Mouse (Mus musculus) limb, embryonic 15.5 days (tissue): ENCODE results near the gene Gm17720. TPM values are rescaled to one million over a fixed set of nuclear protein-coding genes. Genes with fewer than 3 reads are reported as not detected.

Experiments
- ATAC-seq: fragments of 200-750 bp; cut with Nextera tagmentation; 2 replicates; pipeline ENCODE4 v1.8.0; 2017; ENCODE audit warnings: low read depth, moderate TSS enrichment; ENCODE audit not compliant: insufficient number of reproducible peaks, low FRiP score, low TSS enrichment
- H3K27ac ChIP-seq: fragments of 300-500 bp; sonication (generic); 2 replicates; pipeline ENCODE4 v1.5.1; 2015; ENCODE audit warnings: moderate library complexity, mild to moderate bottlenecking, inconsistent platforms
- H3K27me3 ChIP-seq: fragments of 300-500 bp; sonication (generic); 2 replicates; pipeline ENCODE4 v1.6.1; 2015; ENCODE audit warnings: inconsistent platforms
- H3K36me3 ChIP-seq: fragments of 300-500 bp; sonication (generic); 2 replicates; pipeline ENCODE4 v1.6.1; 2015; ENCODE audit warnings: inconsistent platforms
- H3K4me1 ChIP-seq: fragments of 300-500 bp; sonication (generic); 2 replicates; pipeline ENCODE4 v1.6.1; 2015; ENCODE audit warnings: inconsistent platforms
- H3K4me2 ChIP-seq: fragments of 300-500 bp; sonication (generic); 2 replicates; pipeline ENCODE4 v1.6.1; 2015; ENCODE audit warnings: mild to moderate bottlenecking, inconsistent platforms
- H3K4me3 ChIP-seq: fragments of 300-500 bp; sonication (generic); 2 replicates; pipeline ENCODE4 v1.5.1; 2015; ENCODE audit warnings: mild to moderate bottlenecking, inconsistent platforms
- H3K9ac ChIP-seq: fragments of 300-500 bp; sonication (generic); 2 replicates; pipeline ENCODE4 v1.6.1; 2015; ENCODE audit warnings: inconsistent platforms
- H3K9me3 ChIP-seq: fragments of 300-500 bp; sonication (generic); 2 replicates; pipeline ENCODE4 v1.6.1; 2016; ENCODE audit warnings: inconsistent platforms
- WGBS: fragments of 180-500 bp; shearing (Covaris S2); methylation state at CpG from one replicate; pipeline ENCODE4 v1.1.7; 2015; 5-methylcytosine and 5-hydroxymethylcytosine counted together
- polyA plus RNA-seq: library from polyadenylated mRNA; unstranded; fragments of >200 nt; fragmentation: Nextera tagmentation; extraction: Ambion mirVana; gene quantifications from 2 replicates; pipeline ENCODE4 v1.2.1, GENCODE M21; 2015

The Gm17720 gene
- not detected in 2 replicates for polyA plus RNA-seq

GRCm38 (mm10) chr8:110102653-110103052, at the start of gene Gm17720:
Gene Gm17720, minus strand, starts transcription at chr8:110102753.
- no peak within 1 kb of the TSS for H3K9ac ChIP-seq
- no peak within 1 kb of the TSS for H3K4me3 ChIP-seq
- ATAC-seq = no peak
- 90% methylated on average over 3 of the region's 3 CpGs for WGBS
- no peaks in the 10 kb centered on the region for H3K4me1 ChIP-seq
- no peaks in the 10 kb centered on the region for H3K27me3 ChIP-seq
- no peaks in the 10 kb centered on the region for H3K36me3 ChIP-seq
- H3K4me2 ChIP-seq = no peak within 1 kb of the TSS
- H3K9me3 ChIP-seq = no peaks in the 10 kb centered on the region
- H3K27ac ChIP-seq = no peak within 1 kb of the TSS

GRCm38 (mm10) chr8:110145538-110145937, 43.0 kb upstream of the Gm17720 start:
- no peaks in the 10 kb centered on the region for H3K4me1 ChIP-seq
- no peak overlapping the region for H3K4me2 ChIP-seq
- no peak for ATAC-seq
- H3K36me3 ChIP-seq = no peaks in the 10 kb centered on the region
- H3K27me3 ChIP-seq = 0 out of 2 replicates have a peak, but pooled peaks cover 6% of the 10 kb centered on the region
- H3K4me3 ChIP-seq = no peak overlapping the region
- no peak overlapping the region for H3K27ac ChIP-seq
- 1% methylated on average over 4 of the region's 4 CpGs for WGBS
- H3K9me3 ChIP-seq = no peaks in the 10 kb centered on the region
- H3K9ac ChIP-seq = no peak overlapping the region

DNA sequence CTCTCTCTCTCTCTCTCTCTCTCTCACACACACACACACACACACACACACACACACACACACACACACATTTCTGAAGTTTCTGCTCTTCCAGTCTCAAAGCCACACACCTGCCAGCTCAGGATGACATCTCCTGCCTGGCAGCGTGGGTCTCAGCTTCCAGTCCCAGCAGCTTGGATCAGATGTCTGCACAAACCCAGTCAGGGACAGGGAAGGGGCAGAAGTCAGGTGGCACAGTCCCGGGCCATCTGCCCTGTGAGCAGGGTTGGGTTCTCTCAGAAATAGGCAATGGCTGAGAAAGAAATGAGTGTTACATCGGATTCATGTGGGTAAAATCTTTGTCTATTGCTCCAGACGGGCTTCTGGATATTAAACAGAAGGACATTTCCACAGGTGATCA, 38.2 kb upstream of the Gm17720 start:
- 73% methylated on average over 4 of the region's 4 CpGs for WGBS
- no peaks in the 10 kb centered on the region for H3K9me3 ChIP-seq
- H3K4me3 ChIP-seq = no peak overlapping the region
- H3K27ac ChIP-seq = no peak overlapping the region
- H3K4me2 ChIP-seq = no peak overlapping the region
- H3K9ac ChIP-seq = no peak overlapping the region
- ATAC-seq = no peak
- no peaks in the 10 kb centered on the region for H3K36me3 ChIP-seq
- 0 out of 2 replicates have a peak, but pooled peaks cover 6% of the 10 kb centered on the region for H3K27me3 ChIP-seq
- no peaks in the 10 kb centered on the region for H3K4me1 ChIP-seq

DNA sequence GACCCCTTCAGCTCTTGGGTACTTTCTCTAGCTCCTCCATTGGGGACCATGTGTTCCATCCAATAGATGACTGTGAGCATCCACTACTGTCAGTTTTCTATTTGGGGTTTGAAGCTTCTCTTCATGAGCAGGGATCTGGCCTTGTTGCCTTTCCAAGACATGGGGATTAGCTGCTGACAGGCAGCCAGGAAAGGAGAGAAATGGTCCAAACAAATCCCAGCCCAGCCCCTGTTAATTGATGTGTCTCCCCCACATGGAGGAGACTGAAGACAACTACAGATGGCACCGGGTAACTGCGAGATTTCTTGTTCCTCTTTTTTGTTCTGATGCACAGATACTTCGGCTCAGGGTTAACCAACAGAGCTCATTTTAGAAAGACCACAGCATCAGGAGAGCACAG, 37.6 kb upstream of the Gm17720 start:
- Histone ChIP-seq H3K9ac (no peak overlapping the region), H3K4me3 (no peak overlapping the region), H3K36me3 (no peaks in the 10 kb centered on the region), H3K4me2 (no peak overlapping the region), H3K9me3 (no peaks in the 10 kb centered on the region), H3K27ac (no peak overlapping the region), H3K4me1 (no peaks in the 10 kb centered on the region), H3K27me3 (0 out of 2 replicates have a peak, but pooled peaks cover 6% of the 10 kb centered on the region)
- ATAC-seq = no peak
- 74% methylated on average over 3 of the region's 3 CpGs for WGBS

DNA sequence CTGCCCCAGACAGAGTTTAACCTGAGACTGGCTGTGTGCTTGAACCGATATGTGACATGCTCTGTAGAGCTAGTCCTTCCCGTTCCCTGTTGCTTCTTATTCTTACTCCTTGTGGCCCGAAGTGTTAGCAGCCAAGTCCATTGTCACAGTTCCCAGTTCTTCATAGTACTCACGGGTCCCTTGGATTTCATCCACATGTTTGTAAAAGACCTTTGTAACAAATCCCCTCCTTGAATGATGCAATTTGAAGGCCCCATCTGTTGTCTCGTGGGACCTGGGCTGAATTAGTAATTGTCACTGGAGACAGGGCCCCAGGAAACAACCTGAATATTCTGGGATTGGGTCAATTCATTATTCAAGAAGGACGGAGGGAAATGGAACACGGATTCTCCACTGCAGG, 33.0 kb upstream of the Gm17720 start:
- Histone ChIP-seq H3K4me1 (no peaks in the 10 kb centered on the region), H3K9me3 (no peaks in the 10 kb centered on the region), H3K36me3 (no peaks in the 10 kb centered on the region), H3K9ac (no peak overlapping the region), H3K4me2 (no peak overlapping the region), H3K27ac (no peak overlapping the region), H3K27me3 (no peaks in the 10 kb centered on the region), H3K4me3 (no peak overlapping the region)
- no peak for ATAC-seq
- 73% methylated on average over 7 of the region's 7 CpGs for WGBS

- ATAC-seq = no peak
- Histone ChIP-seq H3K27ac (no peak overlapping the region), H3K9me3 (no peaks in the 10 kb centered on the region), H3K4me3 (no peak overlapping the region), H3K9ac (no peak overlapping the region), H3K27me3 (no peaks in the 10 kb centered on the region), H3K4me2 (no peak overlapping the region), H3K4me1 (no peaks in the 10 kb centered on the region), H3K36me3 (no peaks in the 10 kb centered on the region)
- WGBS = 71% methylated on average over 8 of the region's 8 CpGs
Observed at GRCm38 (mm10) chr8:110134236-110134635, 31.7 kb upstream of the Gm17720 start.

DNA sequence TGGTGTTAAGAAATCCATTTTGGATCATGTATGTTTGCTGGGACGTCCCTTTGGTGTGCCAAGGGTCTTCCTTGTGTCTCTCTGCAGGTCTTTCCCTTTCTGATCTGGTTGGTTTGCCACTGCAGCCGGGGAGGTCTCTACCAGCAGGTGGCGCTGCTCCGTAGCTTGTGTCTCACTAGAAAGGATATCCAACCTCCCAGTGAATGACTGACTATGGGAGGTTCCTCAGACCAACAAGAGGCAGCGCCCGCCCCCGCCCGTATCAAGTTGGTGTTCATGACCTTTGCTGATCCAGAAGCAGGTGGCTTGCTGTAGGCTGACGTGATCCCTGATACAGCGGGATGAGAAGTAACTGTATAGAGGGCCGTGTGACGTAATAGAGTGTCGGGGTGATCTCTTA, 28.0 kb upstream of the Gm17720 start:
- Histone ChIP-seq H3K27ac (no peak overlapping the region), H3K9ac (no peak overlapping the region), H3K4me3 (no peak overlapping the region), H3K4me2 (no peak overlapping the region), H3K36me3 (no peaks in the 10 kb centered on the region), H3K27me3 (0 out of 2 replicates have a peak, but pooled peaks cover 3% of the 10 kb centered on the region), H3K4me1 (no peaks in the 10 kb centered on the region), H3K9me3 (no peaks in the 10 kb centered on the region)
- WGBS = 21% methylated on average over 13 of the region's 13 CpGs
- no peak for ATAC-seq

- Histone ChIP-seq H3K4me1 (0 out of 2 replicates have a peak, but pooled peaks cover 2% of the 10 kb centered on the region), H3K9ac (no peak overlapping the region), H3K4me2 (no peak overlapping the region), H3K36me3 (no peaks in the 10 kb centered on the region), H3K4me3 (no peak overlapping the region), H3K27me3 (no peaks in the 10 kb centered on the region), H3K9me3 (no peaks in the 10 kb centered on the region), H3K27ac (no peak overlapping the region)
- WGBS = 42% methylated on average over 6 of the region's 6 CpGs
- ATAC-seq = no peak
Observed at GRCm38 (mm10) chr8:110119715-110120114, 17.2 kb upstream of the Gm17720 start.

- H3K4me1 ChIP-seq = no peaks in the 10 kb centered on the region
- no peak overlapping the region for H3K4me3 ChIP-seq
- no peaks in the 10 kb centered on the region for H3K36me3 ChIP-seq
- H3K4me2 ChIP-seq = no peak overlapping the region
- 87% methylated on average over 15 of the region's 15 CpGs for WGBS
- H3K9me3 ChIP-seq = no peaks in the 10 kb centered on the region
- no peak overlapping the region for H3K9ac ChIP-seq
- H3K27ac ChIP-seq = no peak overlapping the region
- no peaks in the 10 kb centered on the region for H3K27me3 ChIP-seq
- no peak for ATAC-seq
Observed at GRCm38 (mm10) chr8:110101676-110102075, 877 bp downstream of the Gm17720 start.

GRCm38 (mm10) chr8:110100907-110101306, 1.6 kb downstream of the Gm17720 start, which contains the start of gene Gm21964:
Gene Gm21964, plus strand, starts transcription at chr8:110101207.
- no peak for ATAC-seq
- WGBS = 83% methylated on average over 12 of the region's 12 CpGs
- no peaks in the 10 kb centered on the region for H3K4me1 ChIP-seq
- no peaks in the 10 kb centered on the region for H3K27me3 ChIP-seq
- H3K4me3 ChIP-seq = no peak within 1 kb of the TSS
- no peak within 1 kb of the TSS for H3K27ac ChIP-seq
- no peaks in the 10 kb centered on the region for H3K36me3 ChIP-seq
- no peak within 1 kb of the TSS for H3K9ac ChIP-seq
- no peak within 1 kb of the TSS for H3K4me2 ChIP-seq
- no peaks in the 10 kb centered on the region for H3K9me3 ChIP-seq

GRCm38 (mm10) chr8:110091869-110092268, 10.7 kb downstream of the Gm17720 start:
- no peak overlapping the region for H3K9ac ChIP-seq
- no peak overlapping the region for H3K4me3 ChIP-seq
- no peak overlapping the region for H3K27ac ChIP-seq
- WGBS = 40% methylated on average over 1 of the region's 1 CpGs
- no peaks in the 10 kb centered on the region for H3K4me1 ChIP-seq
- H3K36me3 ChIP-seq = peaks cover 30% of the 10 kb centered on the region
- H3K9me3 ChIP-seq = peaks cover 9% of the 10 kb centered on the region; the same call in 1 of the 2 replicates
- H3K27me3 ChIP-seq = no peaks in the 10 kb centered on the region
- H3K4me2 ChIP-seq = no peak overlapping the region
- no peak for ATAC-seq

- Histone ChIP-seq H3K27ac (no peak overlapping the region), H3K27me3 (no peaks in the 10 kb centered on the region; the same call in 1 of the 2 replicates), H3K4me3 (no peak overlapping the region), H3K4me1 (peaks cover 11% of the 10 kb centered on the region), H3K4me2 (no peak overlapping the region), H3K36me3 (peaks cover 46% of the 10 kb centered on the region), H3K9me3 (no peaks in the 10 kb centered on the region), H3K9ac (no peak overlapping the region)
- ATAC-seq = no peak
- 78% methylated on average over 11 of the region's 11 CpGs for WGBS
Observed at GRCm38 (mm10) chr8:110082416-110083105, 20.0 kb downstream of the Gm17720 start.
